Comparison of ENCODE assay signal across 13 mouse cellular contexts in the genomic region with DNA sequence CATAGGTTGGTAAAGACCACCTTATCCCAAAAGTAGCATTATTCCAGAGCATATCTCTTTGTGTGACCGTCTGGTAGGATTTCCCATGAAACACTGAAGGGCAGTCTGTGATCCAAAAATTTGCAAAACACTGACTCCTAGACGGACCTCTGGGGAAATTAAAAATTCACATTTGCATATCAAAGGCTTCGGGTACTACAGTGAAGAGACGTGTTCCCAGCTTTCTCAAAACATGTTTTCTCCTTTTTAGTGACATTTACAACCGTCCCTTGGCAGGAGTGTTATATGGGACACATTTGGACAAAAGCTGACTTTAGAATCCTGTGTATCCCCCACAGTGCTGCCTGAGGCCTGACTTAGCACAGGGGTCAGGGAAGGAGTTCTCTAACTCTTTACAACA.
"Had no signal": no experiment of that assay in that cellular context is flagged by ENCODE, and none has a peak within 500 bp of the region (broad histone marks: within the 10 kb centered on the region; RNA-seq: fewer than 3 reads in every experiment).

No protein-coding gene starts in this region.

- H3K4me3 ChIP-seq: hindbrain, embryonic 15.5 days; layer of hippocampus, adult 2 months; limb, embryonic 13.5 days; myocyte had no signal

- H3K4me2 ChIP-seq: hindbrain, embryonic 15.5 days; limb, embryonic 13.5 days had no signal

- DNase-seq: kidney, postnatal 25 days; lung, adult 18-20 months; right cerebral cortex, postnatal 4 days; spleen, adult 18-20 months; thymus, adult 18-20 months; thymus, postnatal 14 days had no signal

- H3K27me3 ChIP-seq: hindbrain, embryonic 15.5 days had no signal

- H3K9me3 ChIP-seq: hindbrain, embryonic 15.5 days; limb, embryonic 13.5 days had no signal

- H3K36me3 ChIP-seq: hindbrain, embryonic 15.5 days; limb, embryonic 13.5 days had no signal

- H3K9ac ChIP-seq: hindbrain, embryonic 15.5 days; limb, embryonic 13.5 days; liver, embryonic 14.5 days had no signal

- ATAC-seq: inflammation-experienced regulatory T-cells, adult 6 months; intestine, postnatal 0 days had no signal

- H3K27ac ChIP-seq: hindbrain, embryonic 15.5 days; layer of hippocampus, adult 2 months; limb, embryonic 13.5 days; liver, embryonic 14.5 days had no signal
